Mouse (Mus musculus): ENCODE results near the gene Notch4.

Notch4 gene

DNA sequence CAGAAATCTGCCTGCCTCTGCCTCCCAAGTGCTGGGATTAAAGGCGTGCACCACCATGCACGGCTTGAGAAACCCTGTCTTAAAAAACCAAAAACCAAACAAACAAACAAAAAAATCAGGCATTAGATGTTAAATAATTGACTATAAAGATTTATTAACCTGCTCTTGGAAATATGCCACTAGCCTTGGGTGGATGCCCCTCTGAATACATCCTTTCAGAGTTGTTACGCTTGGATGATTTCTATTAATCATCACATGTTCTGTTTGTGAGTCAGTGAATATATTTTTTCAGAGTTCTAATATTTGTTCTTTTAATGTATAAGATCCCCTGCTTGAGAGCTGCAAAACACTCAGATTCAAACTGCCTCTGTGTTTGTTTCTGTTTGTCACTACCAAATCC, 60.9 kb downstream of the Notch4 start:
- no peak for DNase-seq (ENCODE audit: extremely low spot score, low read depth, low spot score)

DNA sequence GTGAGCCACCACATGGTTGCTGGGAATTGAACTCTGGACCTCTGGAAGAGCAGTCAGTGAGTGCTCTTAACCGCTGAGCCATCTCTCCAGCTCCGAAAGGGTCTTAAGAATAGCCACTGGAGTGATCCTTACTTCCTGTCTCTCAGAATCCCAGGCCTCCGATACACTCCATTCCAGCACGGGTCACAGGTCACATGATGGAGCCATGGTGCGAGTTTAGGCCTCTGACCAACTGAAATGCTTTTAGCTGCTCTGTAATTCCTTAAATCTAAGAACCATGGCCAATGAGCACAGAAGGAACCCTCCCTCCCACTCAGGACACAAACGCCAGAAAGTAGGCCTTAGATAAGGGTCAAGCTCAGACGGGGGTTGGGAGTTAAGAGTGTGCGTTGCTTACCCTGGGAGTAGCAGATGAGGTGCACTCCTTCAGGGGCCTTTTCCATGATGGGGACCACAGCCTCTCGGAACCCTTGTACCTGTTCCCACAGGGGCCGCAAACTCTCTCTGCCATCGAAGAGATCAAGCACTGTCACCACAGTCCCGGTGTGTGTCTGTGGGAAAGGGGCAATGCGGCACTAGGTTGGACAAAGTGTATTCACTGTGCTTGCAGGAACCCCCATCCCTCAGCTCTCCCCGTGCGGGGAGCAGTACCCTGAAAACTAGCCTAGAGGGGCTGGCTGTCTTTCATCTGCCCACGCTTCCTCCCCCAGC, 62.1 kb downstream of the Notch4 start:
- DNase-seq (ENCODE audit: extremely low spot score, low read depth, low spot score): no peak

DNA sequence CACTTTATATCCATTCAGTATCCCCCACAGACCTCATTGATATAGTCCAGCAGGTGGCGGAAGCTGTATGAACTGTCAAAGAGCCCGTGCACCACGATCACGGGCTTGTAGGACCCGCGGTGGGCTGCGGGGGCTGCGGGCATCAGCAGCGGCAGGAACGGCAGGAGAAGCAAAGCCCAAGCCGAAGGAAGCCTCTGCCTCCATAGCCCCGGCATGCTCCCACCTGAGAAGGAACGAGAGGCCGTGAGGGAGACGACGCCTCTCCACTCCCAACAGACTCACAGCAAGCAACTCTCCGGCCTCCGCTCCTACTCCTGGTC, 62.7 kb downstream of the Notch4 start:
- DNase-seq (ENCODE audit: extremely low spot score, low read depth, low spot score): no peak

DNA sequence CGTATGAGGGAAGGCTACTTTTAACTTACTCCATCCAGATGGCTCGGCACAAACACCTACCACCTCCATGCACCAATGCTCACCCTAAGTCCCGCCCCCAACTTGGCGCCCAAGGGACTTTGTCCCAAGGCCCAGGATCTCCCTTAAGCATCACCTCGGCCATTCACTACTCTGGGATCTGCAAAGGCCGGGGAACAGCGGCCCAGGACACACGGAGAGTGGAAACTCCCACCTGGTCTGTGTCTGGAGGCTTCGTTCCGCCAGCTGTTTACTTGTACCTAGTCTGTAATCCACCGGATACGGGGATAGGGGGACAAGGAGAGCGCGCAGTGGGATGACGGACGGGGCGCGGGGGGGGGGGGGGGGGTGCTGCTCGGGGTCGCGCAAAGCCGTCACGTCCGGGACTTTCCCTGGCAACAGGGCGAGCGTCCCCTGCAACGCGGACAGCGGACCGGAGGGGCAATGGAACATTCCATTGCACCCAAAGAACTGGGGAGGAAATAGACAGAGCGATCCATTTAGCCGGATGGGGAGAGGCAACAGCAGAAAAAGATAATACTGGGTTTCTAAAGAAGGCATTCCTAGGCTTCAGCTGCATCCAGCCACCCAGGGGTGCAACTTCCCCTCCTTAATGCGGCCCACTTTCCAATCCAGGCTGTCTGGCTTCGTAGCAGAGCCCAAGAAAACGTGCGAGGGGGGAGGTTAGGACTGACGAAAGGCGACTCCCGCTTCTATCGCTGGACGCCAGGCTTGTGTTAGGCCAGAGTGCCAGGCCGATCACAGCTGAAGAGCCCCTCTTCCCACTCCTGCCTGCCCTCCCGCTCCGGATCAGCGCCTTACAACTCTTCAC, 63.2 kb downstream of the Notch4 start:
- peak; percentile 83 for DNase-seq (ENCODE audit: extremely low spot score, low read depth, low spot score)

DNA sequence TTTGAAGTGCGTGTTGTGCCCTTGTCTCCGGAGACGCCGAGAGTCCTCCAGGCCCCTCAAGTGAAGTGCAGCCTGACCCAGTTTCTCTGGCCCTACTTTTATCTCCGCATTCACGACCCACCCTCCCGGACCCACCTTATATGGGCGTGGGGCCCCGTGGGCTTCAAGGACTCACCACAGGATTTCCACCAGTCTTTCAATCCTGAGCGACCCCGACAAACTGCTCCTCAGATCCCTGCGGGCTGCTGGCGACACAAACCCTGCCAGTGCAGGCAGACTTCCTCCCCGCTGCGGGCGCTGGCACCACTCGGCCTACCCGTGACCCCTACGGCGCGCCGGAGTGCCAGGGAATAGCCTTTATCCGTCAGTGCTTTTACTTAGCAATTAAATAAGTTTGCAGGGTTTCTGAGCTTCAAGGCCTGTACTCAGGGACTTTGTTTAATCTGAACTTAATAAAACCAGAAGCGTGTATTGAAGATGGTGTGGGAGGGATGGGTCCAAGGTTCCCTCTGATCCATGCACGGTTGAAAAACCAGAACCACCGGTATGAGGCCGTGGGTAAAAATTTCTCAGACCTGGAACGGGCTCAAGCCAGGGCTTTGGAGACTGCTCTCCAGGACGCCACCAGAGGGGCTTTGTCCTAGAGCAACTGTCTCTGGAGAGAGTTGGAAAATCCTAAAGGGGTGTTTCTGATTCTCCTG, 64.0 kb downstream of the Notch4 start, which contains the start of gene Ppt2:
TSS of gene Ppt2 (minus strand) at position 568 of the 701 bp plus-strand sequence.
- no peak for DNase-seq (ENCODE audit: extremely low spot score, low read depth, low spot score)

DNA sequence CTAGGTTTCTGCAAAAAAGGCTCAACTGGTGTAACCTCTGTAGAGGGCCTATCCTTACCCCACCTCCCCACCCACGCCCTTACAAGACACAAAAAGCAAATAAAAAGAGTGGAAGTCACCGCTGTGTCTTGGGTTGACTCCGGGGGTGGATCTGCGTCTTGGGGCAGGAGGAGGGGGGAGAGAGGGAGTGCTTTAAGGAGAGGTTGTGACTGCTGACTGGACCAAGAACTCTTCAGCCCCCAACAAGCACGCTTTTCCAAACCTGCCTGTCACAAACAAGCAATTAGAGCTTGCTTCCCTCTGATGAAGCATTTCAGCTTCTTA, 64.5 kb downstream of the Notch4 start:
- DNase-seq (ENCODE audit: extremely low spot score, low read depth, low spot score): no peak

DNA sequence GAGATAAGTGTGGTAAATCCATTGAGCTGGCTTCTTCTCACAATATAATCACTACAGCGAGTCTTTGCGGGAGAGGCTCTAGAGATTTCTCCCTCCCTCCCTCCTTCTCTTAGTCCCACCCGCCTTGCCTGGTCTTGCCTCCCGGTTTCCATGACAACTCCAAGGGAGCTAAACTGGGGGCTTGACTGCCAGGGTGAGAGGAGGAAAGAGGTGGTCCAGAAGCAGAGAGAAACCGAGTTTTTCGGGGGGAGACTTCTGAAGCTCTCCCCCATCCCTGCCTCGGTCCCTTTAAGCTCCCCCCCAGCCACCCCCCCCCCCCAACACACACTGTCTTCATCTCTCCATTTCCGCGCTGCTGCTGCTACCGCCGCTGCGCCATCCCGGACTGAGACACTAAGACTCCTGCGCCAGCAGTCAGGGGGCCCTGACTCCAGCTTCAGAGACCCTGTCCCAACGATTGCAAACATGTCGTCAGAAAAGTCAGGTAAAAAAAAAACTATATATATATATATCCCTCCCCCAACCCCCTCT, 65.2 kb downstream of the Notch4 start, which contains the start of gene Prrt1:
TSS of gene Prrt1 (plus strand) at position 313 of the 531 bp plus-strand sequence.
- no peak for DNase-seq (ENCODE audit: extremely low spot score, low read depth, low spot score)

DNA sequence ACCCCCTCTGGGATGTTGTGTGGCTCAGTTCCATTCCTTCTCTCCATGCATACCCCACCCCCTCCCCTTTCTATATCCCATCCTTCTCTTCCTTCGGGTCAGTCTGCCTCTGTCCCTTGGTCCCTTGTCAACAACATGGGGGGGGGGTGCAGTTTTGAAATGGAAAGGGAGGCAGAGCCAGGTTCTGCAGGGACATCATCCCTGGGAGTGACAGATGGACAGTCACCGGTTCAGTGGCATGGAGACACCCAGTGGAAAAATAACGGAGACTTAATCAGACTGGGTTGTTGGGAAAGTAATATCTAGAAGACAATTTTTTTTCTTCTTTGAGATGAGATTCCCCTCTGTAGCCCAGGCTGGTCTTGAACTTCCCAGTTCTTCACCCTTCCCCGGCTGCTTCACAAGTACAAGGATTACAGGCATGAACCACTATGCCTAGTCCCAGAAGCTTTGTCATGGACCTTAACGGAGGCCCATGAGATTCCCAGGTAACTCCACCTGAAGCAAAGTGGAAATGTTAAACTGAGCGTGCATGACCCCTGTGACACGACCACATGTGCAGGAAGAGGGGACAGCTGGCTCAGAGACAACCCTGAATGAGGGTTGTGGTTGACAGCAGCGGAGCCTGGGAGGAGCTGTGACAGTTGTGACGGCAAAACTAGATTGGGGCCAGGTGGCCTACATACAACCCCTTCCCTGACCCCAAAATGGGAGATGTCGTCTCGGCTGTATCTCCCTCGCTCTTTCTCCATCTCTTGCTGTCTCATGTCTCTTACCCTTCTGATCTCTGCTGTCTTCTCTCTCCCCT, 65.9 kb downstream of the Notch4 start:
- DNase-seq (ENCODE audit: extremely low spot score, low read depth, low spot score): no peak

DNA sequence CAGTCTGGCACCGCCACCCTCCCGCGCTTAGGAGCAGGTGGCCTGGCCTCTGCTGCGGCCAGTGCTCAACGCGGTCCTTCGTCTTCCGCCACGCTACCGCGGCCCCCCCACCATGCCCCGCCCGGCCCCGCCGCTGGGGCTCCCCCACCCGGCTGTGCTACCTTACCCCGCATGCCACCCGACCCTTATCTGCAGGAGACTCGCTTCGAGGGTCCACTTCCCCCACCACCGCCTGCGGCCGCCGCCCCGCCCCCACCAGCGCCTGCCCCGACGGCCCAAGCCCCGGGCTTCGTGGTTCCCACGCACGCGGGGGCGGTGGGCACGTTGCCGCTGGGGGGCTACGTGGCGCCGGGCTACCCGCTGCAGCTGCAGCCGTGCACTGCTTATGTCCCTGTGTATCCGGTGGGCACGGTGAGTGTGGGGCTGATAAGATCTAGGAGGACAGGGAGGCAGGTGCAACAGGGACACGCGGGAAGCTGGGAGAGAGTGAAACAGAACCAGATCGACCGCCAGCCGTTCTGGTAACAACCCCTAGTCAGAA, 66.8 kb downstream of the Notch4 start:
- DNase-seq (ENCODE audit: extremely low spot score, low read depth, low spot score): no peak

DNA sequence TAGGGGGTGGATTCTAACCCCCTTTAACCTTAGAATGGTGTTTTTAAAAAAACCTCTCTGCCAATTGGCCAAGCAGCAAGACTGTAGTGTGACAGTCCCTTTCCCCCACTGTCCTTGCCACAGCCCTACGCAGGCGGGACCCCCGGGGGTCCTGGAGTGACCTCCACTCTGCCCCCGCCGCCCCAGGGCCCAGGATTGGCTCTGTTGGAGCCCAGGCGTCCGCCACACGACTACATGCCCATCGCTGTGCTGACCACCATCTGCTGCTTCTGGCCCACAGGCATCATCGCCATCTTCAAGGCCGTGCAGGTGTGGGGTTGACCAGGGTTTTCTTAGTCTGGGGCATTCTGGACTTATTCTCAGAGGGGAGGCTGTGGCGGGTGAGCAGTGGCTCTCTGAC, 67.6 kb downstream of the Notch4 start:
- DNase-seq (ENCODE audit: extremely low spot score, low read depth, low spot score): no peak

DNA sequence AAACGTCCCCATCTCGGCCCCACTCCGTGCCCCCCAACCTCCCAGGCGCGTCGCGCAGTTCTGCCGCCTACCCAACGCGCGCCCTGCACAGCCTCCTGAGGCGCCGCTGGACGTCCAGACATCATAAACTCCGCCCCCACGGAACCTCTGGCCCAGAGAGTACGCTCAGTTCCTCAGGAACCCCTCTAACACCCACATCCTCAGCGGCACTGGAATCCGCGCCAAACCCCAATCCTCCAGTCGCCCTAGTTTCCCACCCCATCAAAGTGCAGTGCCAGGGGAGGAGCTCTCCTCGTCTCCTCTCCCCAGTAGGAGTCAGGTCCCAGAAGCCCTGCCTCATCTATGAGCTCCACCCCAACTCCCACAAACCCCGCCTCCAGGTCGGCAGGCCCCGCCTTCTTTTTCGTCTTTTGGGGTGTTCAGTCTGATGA, 68.2 kb downstream of the Notch4 start:
- no peak for DNase-seq (ENCODE audit: extremely low spot score, low read depth, low spot score)

DNA sequence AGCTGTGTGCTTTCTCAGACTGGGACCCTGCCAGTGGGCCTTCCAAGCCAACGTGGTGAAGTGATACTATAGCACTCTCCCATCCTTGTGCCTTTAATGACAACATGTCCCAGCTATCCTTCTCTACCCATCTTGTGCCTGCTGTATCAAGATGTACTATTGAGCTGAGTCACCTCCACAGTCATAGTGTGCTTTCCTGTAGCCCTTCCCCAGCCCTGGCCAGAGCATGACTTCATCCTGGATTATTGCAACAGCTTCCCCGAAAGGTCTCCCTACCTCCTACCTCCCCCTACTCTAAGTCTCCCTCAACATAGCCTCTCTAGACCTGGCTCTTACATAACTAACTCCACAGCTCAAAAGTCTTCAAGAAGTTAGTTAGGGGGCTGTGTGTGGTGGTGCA, 71.6 kb downstream of the Notch4 start:
- DNase-seq (ENCODE audit: extremely low spot score, low read depth, low spot score): no peak

DNA sequence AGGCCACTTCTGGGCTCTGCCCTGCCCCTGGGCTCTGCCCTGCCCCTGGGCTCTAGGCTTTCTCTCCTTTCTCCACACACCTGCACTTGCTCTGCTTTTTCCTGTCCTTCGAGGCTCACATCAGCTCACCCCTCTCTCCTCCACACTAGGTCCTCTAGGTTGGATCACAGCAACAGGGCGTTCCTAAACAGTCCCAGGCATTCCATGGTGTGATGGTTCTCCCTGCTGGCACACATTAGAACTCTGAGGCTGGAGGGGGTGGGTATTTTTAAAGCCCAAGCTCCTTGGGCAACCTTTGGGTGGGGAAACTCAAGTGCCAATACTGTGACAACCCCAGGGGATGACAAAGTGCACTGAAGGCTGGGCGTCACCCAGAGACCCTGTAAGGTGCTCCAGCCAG, 73.4 kb downstream of the Notch4 start:
- DNase-seq (ENCODE audit: extremely low spot score, low read depth, low spot score): no peak
